Mouse (Mus musculus) kidney, adult 2 months (tissue): ENCODE results near the gene Slc39a13.

Source experiments
- CTCF ChIP-seq: fragments of 200-500 bp; conservative IDR thresholded peaks from 2 replicates; pipeline ENCODE4 v1.5.1; 2011; ENCODE audit warnings: low read depth, mild to moderate bottlenecking, control low read depth, low read length, moderate library complexity, mixed read lengths; ENCODE audit not compliant: insufficient read depth, insufficient read length
- POLR2A ChIP-seq: fragments of 200-500 bp; IDR thresholded peaks from one replicate; pipeline ENCODE4 v1.6.1; 2011; ENCODE audit warnings: low read depth, low read length, control low read depth

DNA sequence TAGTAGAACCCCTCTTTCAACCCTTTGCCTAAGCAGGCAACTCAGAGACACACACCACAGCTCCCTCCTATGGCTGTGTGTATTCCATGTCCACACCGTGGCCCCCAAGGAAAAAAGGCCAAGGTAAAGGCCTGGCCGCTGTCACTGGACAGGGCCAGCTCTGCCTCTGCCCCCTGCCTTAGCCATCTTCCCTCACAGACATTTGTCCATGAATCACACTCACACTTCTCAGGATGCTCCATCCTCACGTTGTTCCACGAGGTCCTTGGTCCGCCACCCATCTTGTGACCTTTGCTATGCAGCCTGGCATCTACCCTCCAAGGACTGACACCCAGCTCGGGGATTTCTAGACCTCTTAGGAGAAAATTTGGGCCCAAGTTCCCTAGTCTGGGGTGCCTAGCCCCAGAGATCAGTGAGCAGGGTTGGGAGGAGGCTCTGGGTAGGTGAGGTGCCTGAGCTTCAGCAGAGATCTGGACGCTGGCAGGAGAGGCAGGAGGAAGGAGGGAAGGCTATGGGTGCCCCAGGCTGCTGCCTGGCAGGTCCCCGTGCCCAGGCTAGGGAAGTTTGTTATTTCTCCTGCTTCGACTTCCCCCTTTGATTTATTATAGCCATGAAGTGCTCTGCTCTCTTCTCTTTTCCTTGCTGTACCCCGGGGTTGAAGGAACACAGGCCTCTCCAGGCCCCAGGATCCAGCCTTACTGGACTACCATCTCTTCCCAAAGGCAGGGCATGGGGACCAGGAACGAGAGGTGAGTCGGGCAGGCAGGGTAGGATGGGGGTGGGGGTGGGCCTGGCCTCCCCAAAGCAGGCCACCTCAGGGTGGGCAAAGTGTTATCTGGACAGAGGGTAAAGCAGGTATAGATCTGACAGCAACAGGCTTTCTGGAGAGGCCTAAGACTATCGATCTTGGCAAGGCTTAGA, 11.8 kb upstream of the Slc39a13 start, which contains the start of gene Spi1:
- TF ChIP-seq CTCF: no peak
- TF ChIP-seq POLR2A: no peak
